Mouse (Mus musculus) lung, postnatal 0 days (tissue): ENCODE results near the gene Kcnip4.

Experiments
- CTCF ChIP-seq: IDR thresholded peaks from 2 replicates; pipeline ENCODE4 v1.5.1; 2016; ENCODE audit warnings: antibody characterized with exemption, mild to moderate bottlenecking
- EP300 ChIP-seq: IDR thresholded peaks from 2 replicates; pipeline ENCODE4 v1.6.1; 2016; ENCODE audit warnings: antibody characterized with exemption, mild to moderate bottlenecking, control low read depth

- TF ChIP-seq CTCF (no peak), EP300 (no peak)
Observed at GRCm38 (mm10) chr5:48408276-48408675, 1116.4 kb downstream of the Kcnip4 start.
